In genomic region chr12:101957079-101957941, GRCm38 (mm10) we compare ENCODE assay signal across 8 mouse cellular contexts. TPM values are rescaled to one million over a fixed set of nuclear protein-coding genes. Genes with fewer than 3 reads are reported as not detected.
DNase-seq lines count a peak whose midpoint lies in the region; ATAC-seq and TF ChIP-seq lines count a peak whose summit lies in the region.

No protein-coding gene starts in this region.

- H3K4me1 ChIP-seq in embryonic facial prominence, embryonic 12.5 days, result 0 out of 2 replicates have a peak, but pooled peaks cover 7% of the 10 kb centered on the region
- 0 out of 2 replicates have a peak, but pooled peaks cover 3% of the 10 kb centered on the region for H3K4me1 ChIP-seq in hindbrain, postnatal 0 days (ENCODE audit: insufficient read depth, low read length)
- peaks cover 17% of the 10 kb centered on the region for H3K4me1 ChIP-seq in midbrain, embryonic 13.5 days (replicated peaks)

- no peaks in the 10 kb centered on the region for H3K9me3 ChIP-seq in embryonic facial prominence, embryonic 12.5 days
- H3K9me3 ChIP-seq in hindbrain, postnatal 0 days (ENCODE audit: low read length), result no peaks in the 10 kb centered on the region
- no peaks in the 10 kb centered on the region for H3K9me3 ChIP-seq in midbrain, embryonic 13.5 days

- 13% methylated on average over 26 of the region's 26 CpGs for WGBS in embryonic facial prominence, embryonic 12.5 days
- 11% methylated on average over 25 of the region's 26 CpGs for WGBS in hindbrain, postnatal 0 days
- WGBS in midbrain, embryonic 13.5 days, result 12% methylated on average over 26 of the region's 26 CpGs

- peak; percentile 36; the same call in 1 of the 2 replicates for ATAC-seq in embryonic facial prominence, embryonic 12.5 days (ENCODE audit: insufficient number of reproducible peaks, insufficient read depth, low FRiP score, low TSS enrichment)
- no peak for ATAC-seq in hindbrain, postnatal 0 days
- no peak; the same call in 1 of the 2 replicates for ATAC-seq in midbrain, embryonic 13.5 days

- peak overlapping the region; percentile 63; the same call in 1 of the 2 replicates for H3K27ac ChIP-seq in embryonic facial prominence, embryonic 12.5 days
- H3K27ac ChIP-seq in hindbrain, postnatal 0 days, result peak overlapping the region; percentile 72
- H3K27ac ChIP-seq in midbrain, embryonic 13.5 days, result no peak overlapping the region

- peak overlapping the region; percentile 71 for H3K4me3 ChIP-seq in embryonic facial prominence, embryonic 12.5 days
- peak overlapping the region; percentile 95 for H3K4me3 ChIP-seq in hindbrain, postnatal 0 days (ENCODE audit: low read length)
- peak overlapping the region; percentile 76 for H3K4me3 ChIP-seq in midbrain, embryonic 13.5 days (replicated peaks)

- H3K9ac ChIP-seq in embryonic facial prominence, embryonic 12.5 days, result peak overlapping the region; percentile 71
- peak overlapping the region; percentile 83 for H3K9ac ChIP-seq in hindbrain, postnatal 0 days (replicated peaks; ENCODE audit: low read length)
- peak overlapping the region; percentile 84 for H3K9ac ChIP-seq in midbrain, embryonic 13.5 days (replicated peaks)

- peak; percentile 24 for DNase-seq in embryo, embryonic 10 days (ENCODE audit: low spot score)
- no peak for DNase-seq in embryo, embryonic 9.5 days (ENCODE audit: extremely low spot score)
- peak; percentile 56 for DNase-seq in 3T3-L1 (ENCODE audit: low read depth, low spot score)
- DNase-seq in hindbrain, postnatal 0 days (ENCODE audit: low spot score), result no peak
- no peak for DNase-seq in adrenal gland, postnatal 4 days (ENCODE audit: low spot score in 2 of 2)
- no peak for DNase-seq in spleen, adult 12 weeks (ENCODE audit: low spot score)

- no peaks in the 10 kb centered on the region for H3K36me3 ChIP-seq in embryonic facial prominence, embryonic 12.5 days
- no peaks in the 10 kb centered on the region for H3K36me3 ChIP-seq in hindbrain, postnatal 0 days (ENCODE audit: insufficient read depth, low read length)
- no peaks in the 10 kb centered on the region for H3K36me3 ChIP-seq in midbrain, embryonic 13.5 days

- no peaks in the 10 kb centered on the region for H3K27me3 ChIP-seq in embryonic facial prominence, embryonic 12.5 days
- no peaks in the 10 kb centered on the region for H3K27me3 ChIP-seq in hindbrain, postnatal 0 days (ENCODE audit: insufficient read depth, low read length)
- H3K27me3 ChIP-seq in midbrain, embryonic 13.5 days, result no peaks in the 10 kb centered on the region

- H3K4me2 ChIP-seq in embryonic facial prominence, embryonic 12.5 days (replicated peaks), result peak overlapping the region; percentile 51
- peak overlapping the region; percentile 72 for H3K4me2 ChIP-seq in hindbrain, postnatal 0 days (ENCODE audit: low read depth, low read length)
- H3K4me2 ChIP-seq in midbrain, embryonic 13.5 days (replicated peaks), result peak overlapping the region; percentile 62

- no peak for TF ChIP-seq CTCF in hindbrain, postnatal 0 days (IDR thresholded peaks at IDR 0.05; ENCODE audit: low read depth)

RNA-seq across cellular contexts. Expression of gene Atxn3, which starts 0.7 kb away (rescaled TPM):
- 9.9 and 11.2 TPM in 2 replicates for polyA plus RNA-seq in embryonic facial prominence, embryonic 12.5 days (2016; fragmentation: Nextera tagmentation; extraction: Ambion mirVana)
- total RNA-seq in hindbrain, postnatal 0 days (2014; rRNA removed), result 8.3 and 24.2 TPM in 2 replicates
- polyA plus RNA-seq in hindbrain, postnatal 0 days (2015; fragmentation: Nextera tagmentation; extraction: Ambion mirVana), result 7.6 and 8.9 TPM in 2 replicates
- polyA plus RNA-seq in midbrain, embryonic 13.5 days (2015; fragmentation: Nextera tagmentation; extraction: Ambion mirVana), result 14.4 and 17.6 TPM in 2 replicates
- 10 to 100 TPM; 19.3 to 20.3 TPM for total RNA-seq in adrenal gland, postnatal 4 days (2021)

RNA-seq across cellular contexts. Expression of gene Cpsf2, which starts 18.5 kb away (rescaled TPM):
- 32.2 and 33.9 TPM in 2 replicates for polyA plus RNA-seq in embryonic facial prominence, embryonic 12.5 days (2016; fragmentation: Nextera tagmentation; extraction: Ambion mirVana)
- 19.7 and 20.9 TPM in 2 replicates for total RNA-seq in hindbrain, postnatal 0 days (2014; rRNA removed)
- polyA plus RNA-seq in hindbrain, postnatal 0 days (2015; fragmentation: Nextera tagmentation; extraction: Ambion mirVana), result 26.9 and 27.2 TPM in 2 replicates
- 33.4 and 36.7 TPM in 2 replicates for polyA plus RNA-seq in midbrain, embryonic 13.5 days (2015; fragmentation: Nextera tagmentation; extraction: Ambion mirVana)
- total RNA-seq in adrenal gland, postnatal 4 days (2021), result 10 to 100 TPM; 35.1 to 35.7 TPM

RNA-seq across cellular contexts. Expression of gene Trip11, which starts 44.2 kb away (rescaled TPM):
- polyA plus RNA-seq in embryonic facial prominence, embryonic 12.5 days (2016; fragmentation: Nextera tagmentation; extraction: Ambion mirVana), result 26.6 and 28.5 TPM in 2 replicates
- 11.1 and 16.7 TPM in 2 replicates for total RNA-seq in hindbrain, postnatal 0 days (2014; rRNA removed)
- 30.9 and 31.8 TPM in 2 replicates for polyA plus RNA-seq in hindbrain, postnatal 0 days (2015; fragmentation: Nextera tagmentation; extraction: Ambion mirVana)
- 24.2 and 26.4 TPM in 2 replicates for polyA plus RNA-seq in midbrain, embryonic 13.5 days (2015; fragmentation: Nextera tagmentation; extraction: Ambion mirVana)
- 10 to 100 TPM; 32.0 to 36.9 TPM for total RNA-seq in adrenal gland, postnatal 4 days (2021)

Comparison
In these comparisons a context has a peak if more than half of its experiments do, and no peak if none do; other contexts are left out.
1. DNase-seq: peak in embryo, embryonic 10 days (single experiment) and 3T3-L1 (single experiment); none in embryo, embryonic 9.5 days (single experiment), hindbrain, postnatal 0 days (single experiment), adrenal gland, postnatal 4 days (0 of 2) and spleen, adult 12 weeks (single experiment).
2. Peak in every context shown above with its lines, with median percentiles within 50 percentile points of each other: H3K4me2 ChIP-seq, H3K4me3 ChIP-seq and H3K9ac ChIP-seq.